Mouse (Mus musculus) C3H10T1/2 (cell line): Measurements from ENCODE around the gene Gm11084. TPM values are rescaled to one million over a fixed set of nuclear protein-coding genes. Genes with fewer than 3 reads are reported as not detected.

Source experiments
- polyA plus RNA-seq, 2 experiments: library from polyadenylated mRNA; unstranded; fragments of >200 nt; fragmentation: generic; extraction: Trizol; gene quantifications; one replicate each; pipeline ENCODE4 v1.2.1; 2012; ENCODE audit warnings: missing spikeins in 2 of 2

Gm11084 gene
- polyA plus RNA-seq = not detected

DNA sequence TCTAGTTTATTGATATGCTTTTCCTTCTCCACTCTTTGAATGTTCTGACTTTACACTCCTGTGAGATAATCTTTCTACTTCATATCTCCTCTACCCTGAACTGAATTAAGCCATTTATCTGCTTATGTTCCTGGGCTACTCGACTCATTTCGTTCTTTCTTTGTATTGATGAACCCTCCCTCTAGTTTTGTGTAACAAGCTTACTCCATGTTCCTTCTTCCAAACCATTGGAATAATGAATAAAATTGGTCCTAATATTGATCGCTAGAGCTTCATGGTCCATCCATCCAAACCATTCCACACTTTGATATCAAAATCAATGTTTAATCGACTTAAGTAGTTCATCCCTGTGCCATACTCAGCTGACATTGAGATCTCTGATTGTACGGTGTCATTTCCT lies at the start of gene Gm11084:
Gene Gm11084, minus strand, starts transcription at position 101 of the 400 bp plus-strand sequence.

DNA sequence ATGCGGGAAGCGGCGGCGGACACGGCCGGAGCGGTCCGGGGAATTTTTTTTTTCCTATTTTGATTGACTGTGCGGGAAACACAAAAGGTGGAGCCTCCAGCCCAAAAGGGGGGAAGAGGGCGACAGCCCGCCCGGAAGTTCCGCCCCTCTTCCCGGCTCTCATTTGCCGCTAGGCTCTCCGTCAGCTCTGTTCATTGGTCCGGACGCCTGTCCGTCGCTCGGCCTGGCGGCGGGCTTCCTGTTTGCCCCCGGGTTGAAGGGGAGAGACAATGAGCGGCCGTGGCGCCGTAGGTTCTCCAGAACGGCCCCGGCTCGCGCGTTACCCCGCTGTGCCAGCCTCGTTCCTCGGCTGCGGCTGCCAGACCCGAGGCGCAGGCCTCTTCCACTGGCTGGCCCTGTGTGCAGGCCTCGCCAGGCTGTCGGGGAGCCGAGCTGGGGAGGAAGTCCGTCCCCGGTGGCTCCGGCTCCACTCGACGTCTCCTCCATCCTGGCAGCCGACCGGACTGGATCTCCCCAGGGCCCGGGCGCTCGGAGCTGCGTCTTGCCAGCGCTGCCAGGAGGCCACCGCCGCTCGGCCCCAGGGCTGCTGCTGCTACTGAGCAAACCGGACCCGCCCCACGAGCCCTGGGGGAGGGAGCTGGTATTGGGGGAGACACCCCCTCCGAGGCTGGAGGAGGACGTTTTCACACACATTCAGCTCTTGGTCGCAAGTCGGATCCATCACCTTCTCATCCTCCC lies 6.0 kb downstream of the Gm11084 start, which contains the start of gene Sp3:
Gene Sp3, minus strand, starts transcription at position 110 of the 738 bp plus-strand sequence.

Other genes starting within 250 kb of the Gm11084 start
- 1 to 10 TPM in 1 of 2 experiments, under 1 TPM in 1; 0.46 to 5.0 TPM for gene Sp3, start 6.3 kb downstream of the Gm11084 start, polyA plus RNA-seq
- 10 to 100 TPM in 1 of 2 experiments, 1 to 10 TPM in 1; 6.1 to 25.1 TPM for gene Ola1, start 232.2 kb upstream of the Gm11084 start, polyA plus RNA-seq